Mouse (Mus musculus) left cerebral cortex, adult 11 months (tissue): ENCODE data around the gene Fdx1.

Experiments used
- DNase-seq: peaks from one replicate; pipeline ENCODE4 v3.0.0; 2022; ENCODE audit warnings: low spot score

The Fdx1 gene

GRCm38 (mm10) chr9:51906938-51907337, 56.4 kb downstream of the Fdx1 start:
- no peak for DNase-seq
